Mouse (Mus musculus) heart, adult 2 months (tissue): ENCODE measurements around the gene Glod4.

Experiments used
- CTCF ChIP-seq: fragments of 200-600 bp; IDR thresholded peaks from 2 replicates; pipeline ENCODE4 v1.8.1; 2022; ENCODE audit warnings: antibody characterized with exemption, mild to moderate bottlenecking, moderate library complexity
- POLR2A ChIP-seq: fragments of 200-500 bp; IDR thresholded peaks from 2 replicates; pipeline ENCODE4 v1.6.1; 2011; ENCODE audit warnings: mild to moderate bottlenecking, low read depth, low read length, control low read depth; ENCODE audit not compliant: insufficient read depth

- TF ChIP-seq POLR2A, result no peak
- TF ChIP-seq CTCF, result no peak
These were observed 158.6 kb downstream of the Glod4 start for GRCm38 (mm10) chr11:76084943-76085342.
